Mouse (Mus musculus): Measurements from ENCODE around the gene Bub1b.

DNA sequence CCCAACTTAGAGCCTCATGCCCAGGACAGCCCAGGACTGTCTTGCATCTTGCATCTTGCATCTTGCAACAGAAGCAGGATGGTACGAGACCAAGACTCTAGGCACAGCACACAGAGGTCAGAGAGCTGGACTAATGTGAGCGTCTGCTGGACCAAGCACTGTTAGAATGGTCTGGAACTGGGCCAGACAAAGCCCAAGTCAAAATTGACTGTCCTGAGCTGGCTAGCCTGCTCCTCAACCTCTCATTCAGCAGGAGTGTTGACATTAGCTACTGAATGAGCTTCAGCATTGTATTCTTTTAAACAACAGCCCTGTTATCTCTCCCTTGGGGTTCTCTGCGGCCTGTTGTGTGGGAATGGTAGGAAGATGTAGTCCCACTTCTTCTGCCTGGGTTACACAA lies 81.6 kb downstream of the Bub1b start:
- TF ChIP-seq CTCF (IDR thresholded peaks at IDR 0.05) (no peak), EP300 (IDR thresholded peaks at IDR 0.05) (no peak)

Measured in lung, postnatal 0 days (tissue).